Mouse (Mus musculus) layer of hippocampus, adult 8-10 months (tissue): Measurements from ENCODE around the gene Reck. TPM values are rescaled to one million over a fixed set of nuclear protein-coding genes. Genes with fewer than 3 reads are reported as not detected.

ENCODE experiments used
- total RNA-seq, 4 experiments: library from RNA; stranded (reverse); gene quantifications; 2 replicates each; pipeline ENCODE4 v1.2.4; 2022

Reck gene
- total RNA-seq, 4 experiments from 2014 or later = 7.3 to 10.3 (median 7.8) TPM

Other genes starting within 250 kb of the Reck start
- gene Npr2, start 243.6 kb upstream of the Reck start, total RNA-seq = 10 to 100 TPM; 54.6 to 68.4 (median 59.4) TPM
- gene Spag8, start 221.9 kb upstream of the Reck start, total RNA-seq = 1 to 10 TPM; 1.5 to 2.7 (median 2.0) TPM
- gene Hint2, start 219.1 kb upstream of the Reck start, total RNA-seq = 10 to 100 TPM; 25.3 to 39.2 (median 37.6) TPM
- gene Tmem8b, start 206.6 kb upstream of the Reck start, total RNA-seq = 10 to 100 TPM; 66.0 to 71.0 (median 68.4) TPM
- 1 to 10 TPM in 3 of 4 experiments, under 1 TPM in 1; 0.84 to 1.5 (median 1.1) TPM for gene Fam221b, start 206.4 kb upstream of the Reck start, total RNA-seq
- gene Olfr70, start 174.7 kb upstream of the Reck start, total RNA-seq = not detected
- not detected for gene Olfr71, start 165.3 kb upstream of the Reck start, total RNA-seq
- 1 to 10 TPM in 2 of 4 experiments, under 1 TPM in 2; 0.53 to 1.3 (median 0.93) TPM for gene Hrct1, start 148.3 kb upstream of the Reck start, total RNA-seq
- gene Spaar, start 145.5 kb upstream of the Reck start, total RNA-seq = 1 to 10 TPM in 2 of 4 experiments, under 1 TPM in 2; 0.50 to 1.2 (median 0.94) TPM
- gene Olfr159, start 104.5 kb upstream of the Reck start, total RNA-seq = not detected
- gene Olfr156, start 51.6 kb upstream of the Reck start, total RNA-seq = not detected
- not detected for gene Olfr157, start 35.3 kb upstream of the Reck start, total RNA-seq
- gene Olfr155, start 24.0 kb upstream of the Reck start, total RNA-seq = not detected
- gene Glipr2, start 81.9 kb downstream of the Reck start, total RNA-seq = 1 to 10 TPM; 2.1 to 5.8 (median 4.5) TPM
- gene Ccin, start 108.0 kb downstream of the Reck start, total RNA-seq = not detected
- 100 to 1,000 TPM; 264 to 296 (median 284) TPM for gene Clta, start 128.9 kb downstream of the Reck start, total RNA-seq
- 10 to 100 TPM; 50.7 to 61.6 (median 55.9) TPM for gene Gne, start 208.6 kb downstream of the Reck start, total RNA-seq